ENCODE assay signal across 21 mouse cellular contexts in the genomic region with DNA sequence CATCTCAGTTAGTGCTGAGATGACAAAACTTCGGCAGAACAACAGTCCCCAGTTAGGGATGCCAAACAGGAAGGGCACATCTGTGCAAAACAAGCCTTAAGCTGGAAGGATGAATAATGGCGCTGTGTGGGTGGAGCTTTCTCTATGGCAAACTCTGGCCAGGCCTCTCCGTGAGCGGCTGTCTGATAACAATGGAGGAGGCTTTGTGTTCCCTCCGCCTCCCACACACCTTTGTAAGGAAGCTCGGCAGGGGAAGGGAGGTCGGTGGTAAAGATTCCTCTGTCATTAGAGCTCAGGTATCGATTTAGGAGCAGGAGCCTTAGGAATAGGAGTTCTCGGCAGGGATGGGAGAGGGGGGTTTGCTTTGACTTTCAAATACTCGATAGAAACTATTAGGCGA. TPM values are rescaled to one million over a fixed set of nuclear protein-coding genes. Genes with fewer than 3 reads are reported as not detected.
DNase-seq lines count a peak whose midpoint lies in the region; ATAC-seq and TF ChIP-seq lines count a peak whose summit lies in the region.
"Had no signal": no experiment of that assay in that cellular context is flagged by ENCODE, and none has a peak within 500 bp of the region (broad histone marks: within the 10 kb centered on the region; RNA-seq: fewer than 3 reads in every experiment).

No protein-coding gene starts in this region.

- no peaks in the 10 kb centered on the region for H3K36me3 ChIP-seq in heart, embryonic 13.5 days
- H3K36me3 ChIP-seq in kidney, embryonic 16.5 days (ENCODE audit: insufficient read depth, low read length) = no peaks in the 10 kb centered on the region
- no peaks in the 10 kb centered on the region for H3K36me3 ChIP-seq in ES-Bruce4 (ENCODE audit: control insufficient read depth, insufficient read depth, low read length, poor library complexity, severe bottlenecking)
- H3K36me3 ChIP-seq in forebrain, embryonic 11.5 days (ENCODE audit: control insufficient read depth, insufficient read depth, low read length) = no peaks in the 10 kb centered on the region
- H3K36me3 ChIP-seq: forebrain, embryonic 10.5 days; intestine, embryonic 15.5 days; kidney, embryonic 15.5 days; liver, embryonic 15.5 days; midbrain, embryonic 12.5 days; neural tube, embryonic 15.5 days had no signal

- no peaks in the 10 kb centered on the region for H3K9me3 ChIP-seq in heart, embryonic 13.5 days
- H3K9me3 ChIP-seq in kidney, embryonic 16.5 days (ENCODE audit: low read length) = no peaks in the 10 kb centered on the region
- no peaks in the 10 kb centered on the region for H3K9me3 ChIP-seq in ES-Bruce4 (replicated peaks; ENCODE audit: control insufficient read depth, insufficient read depth, low read length, poor library complexity, severe bottlenecking)
- no peaks in the 10 kb centered on the region for H3K9me3 ChIP-seq in forebrain, embryonic 11.5 days (ENCODE audit: control insufficient read depth, low read length)
- H3K9me3 ChIP-seq: forebrain, embryonic 10.5 days; G1E; intestine, embryonic 15.5 days; kidney, embryonic 15.5 days; liver, embryonic 15.5 days; midbrain, embryonic 12.5 days; neural tube, embryonic 15.5 days had no signal

- no peaks in the 10 kb centered on the region for H3K4me1 ChIP-seq in heart, embryonic 13.5 days
- H3K4me1 ChIP-seq in kidney, embryonic 16.5 days (ENCODE audit: insufficient read depth, low read length) = no peaks in the 10 kb centered on the region
- H3K4me1 ChIP-seq in ES-Bruce4 (ENCODE audit: control insufficient read depth, insufficient read depth, low read length) = no peaks in the 10 kb centered on the region
- no peaks in the 10 kb centered on the region for H3K4me1 ChIP-seq in forebrain, embryonic 11.5 days (replicated peaks; ENCODE audit: control insufficient read depth, insufficient read depth, low read length)
- H3K4me1 ChIP-seq: intestine, embryonic 15.5 days; kidney, embryonic 15.5 days; liver, embryonic 15.5 days had no signal

- H3K27me3 ChIP-seq in heart, embryonic 13.5 days (replicated peaks) = no peaks in the 10 kb centered on the region
- H3K27me3 ChIP-seq in kidney, embryonic 16.5 days (ENCODE audit: insufficient read depth, low read length) = no peaks in the 10 kb centered on the region
- no peaks in the 10 kb centered on the region for H3K27me3 ChIP-seq in ES-Bruce4 (ENCODE audit: control insufficient read depth, insufficient read depth, low read length, poor library complexity, severe bottlenecking)
- no peaks in the 10 kb centered on the region for H3K27me3 ChIP-seq in forebrain, embryonic 11.5 days (ENCODE audit: control insufficient read depth, insufficient read depth, low read length)
- H3K27me3 ChIP-seq: intestine, embryonic 15.5 days; kidney, embryonic 15.5 days; liver, embryonic 15.5 days; midbrain, embryonic 12.5 days had no signal

- WGBS in heart, embryonic 13.5 days = 36% methylated on average over 11 of the region's 11 CpGs
- 31% methylated on average over 11 of the region's 11 CpGs for WGBS in kidney, embryonic 16.5 days
- WGBS in forebrain, embryonic 11.5 days = 28% methylated on average over 11 of the region's 11 CpGs

- no peak for DNase-seq in heart, postnatal 4 days
- DNase-seq in kidney, postnatal 25 days = no peak
- peak; percentile 71 for DNase-seq in ZHBTc4 (ENCODE audit: low read depth, low spot score)
- no peak for DNase-seq in forebrain, embryonic 11.5 days (ENCODE audit: low spot score)
- DNase-seq: adrenal gland, postnatal 36 days; cerebellum, adult 18-20 months; cerebellum, postnatal 36 days; layer of hippocampus, postnatal 36 days; thymus, postnatal 4 days had no signal

- H3K27ac ChIP-seq in heart, embryonic 13.5 days (replicated peaks) = no peak overlapping the region
- H3K27ac ChIP-seq in kidney, embryonic 16.5 days (ENCODE audit: low read length) = no peak overlapping the region
- peak overlapping the region; percentile 37; the same call in 1 of the 2 replicates for H3K27ac ChIP-seq in ES-Bruce4 (ENCODE audit: insufficient read depth, low read length)
- no peak overlapping the region for H3K27ac ChIP-seq in forebrain, embryonic 11.5 days (ENCODE audit: low read depth, low read length)
- H3K27ac ChIP-seq: forebrain, embryonic 10.5 days; intestine, embryonic 15.5 days; kidney, embryonic 15.5 days; layer of hippocampus, adult 2 months; liver, embryonic 15.5 days; macrophage; midbrain, embryonic 12.5 days; neural tube, embryonic 15.5 days had no signal

- H3K4me2 ChIP-seq in heart, embryonic 13.5 days = peak overlapping the region; percentile 28; the same call in 1 of the 2 replicates
- 0 out of 2 replicates have a peak overlapping the region, but pooled peaks have one; percentile 8 for H3K4me2 ChIP-seq in kidney, embryonic 16.5 days (replicated peaks; ENCODE audit: low read depth, low read length)
- H3K4me2 ChIP-seq in forebrain, embryonic 11.5 days (ENCODE audit: low read depth, low read length, severe bottlenecking) = no peak overlapping the region
- H3K4me2 ChIP-seq: intestine, embryonic 15.5 days; kidney, embryonic 15.5 days; liver, embryonic 15.5 days; midbrain, embryonic 12.5 days; neural tube, embryonic 15.5 days had no signal

- TF ChIP-seq CTCF in ES-Bruce4 (IDR thresholded peaks at IDR 0.05; ENCODE audit: low read depth, low read length) = no peak

- TF ChIP-seq EP300 in ES-Bruce4 (IDR thresholded peaks at IDR 0.05; ENCODE audit: insufficient read depth, low read depth, low read length) = no peak

- H3K4me3 ChIP-seq in heart, embryonic 13.5 days = no peak overlapping the region
- H3K4me3 ChIP-seq in kidney, embryonic 16.5 days (ENCODE audit: low read length) = no peak overlapping the region
- peak overlapping the region; percentile 40; the same call in 1 of the 2 replicates for H3K4me3 ChIP-seq in ES-Bruce4 (ENCODE audit: low read depth, low read length)
- no peak overlapping the region for H3K4me3 ChIP-seq in forebrain, embryonic 11.5 days (ENCODE audit: low read depth, low read length)
- H3K4me3 ChIP-seq: forebrain, embryonic 10.5 days; intestine, embryonic 15.5 days; kidney, embryonic 15.5 days; layer of hippocampus, adult 2 months; liver, embryonic 15.5 days; midbrain, embryonic 12.5 days; neural tube, embryonic 15.5 days had no signal

- no peak for ATAC-seq in heart, embryonic 13.5 days (ENCODE audit: extremely low read depth, insufficient number of reproducible peaks, low FRiP score, low TSS enrichment)
- ATAC-seq in kidney, embryonic 16.5 days (ENCODE audit: low FRiP score, low TSS enrichment) = no peak
- no peak for ATAC-seq in forebrain, embryonic 11.5 days (replicated peaks; ENCODE audit: low FRiP score)
- ATAC-seq: intestine, embryonic 15.5 days had no signal

- TF ChIP-seq POLR2A in ES-Bruce4 (IDR thresholded peaks at IDR 0.05; ENCODE audit: insufficient read depth, low read length) = no peak

- no peak overlapping the region for H3K9ac ChIP-seq in heart, embryonic 13.5 days
- H3K9ac ChIP-seq in kidney, embryonic 16.5 days (replicated peaks; ENCODE audit: low read length) = no peak overlapping the region
- H3K9ac ChIP-seq in ES-Bruce4 (ENCODE audit: low read depth, poor library complexity, severe bottlenecking) = no peak overlapping the region
- H3K9ac ChIP-seq in forebrain, embryonic 11.5 days (ENCODE audit: low read length) = no peak overlapping the region
- H3K9ac ChIP-seq: intestine, embryonic 15.5 days; kidney, embryonic 15.5 days; liver, embryonic 15.5 days; midbrain, embryonic 12.5 days; neural tube, embryonic 15.5 days had no signal

RNA-seq across cellular contexts. Expression of a gene that starts 44.6 kb away (rescaled TPM):
- 27.9 and 30.6 TPM in 2 replicates for polyA plus RNA-seq in heart, embryonic 13.5 days (2015; fragmentation: Nextera tagmentation; extraction: Ambion mirVana)
- total RNA-seq in heart, postnatal 4 days (2021) = 1 to 10 TPM; 7.2 to 8.3 TPM
- 36.4 and 39.0 TPM in 2 replicates for polyA plus RNA-seq in kidney, embryonic 16.5 days (2015; fragmentation: Nextera tagmentation; extraction: Ambion mirVana)
- 22.5 and 24.6 TPM in 2 replicates for polyA plus RNA-seq in ES-Bruce4 (2011; ENCODE audit: insufficient read depth, insufficient read length, low read depth, missing spikeins)
- 42.0 and 44.3 TPM in 2 replicates for polyA plus RNA-seq in forebrain, embryonic 11.5 days (2014; fragmentation: Nextera tagmentation; extraction: Ambion mirVana)
